Mouse (Mus musculus): ENCODE measurements around the gene Gm8453. TPM values are rescaled to one million over a fixed set of nuclear protein-coding genes. Genes with fewer than 3 reads are reported as not detected.
"Not testable (repeated sequence)": the region's sequence is repeated elsewhere in the genome, so short reads cannot be mapped to it uniquely, and the experiment has no call there.

Gene Gm8453
- polyA plus RNA-seq (2015; fragmentation: Nextera tagmentation; extraction: Ambion mirVana), result not detected in 2 replicates

GRCm38 (mm10) chr7:22229384-22229783 lies at the start of gene Gm8453:
Gene Gm8453 (minus strand): TSS chr7:22229484.
- H3K4me2 ChIP-seq; H3K4me3 ChIP-seq; H3K4me1 ChIP-seq (replicated peaks); H3K27ac ChIP-seq (replicated peaks); H3K9me3 ChIP-seq; H3K9ac ChIP-seq; H3K27me3 ChIP-seq; ATAC-seq (ENCODE audit: low FRiP score, low read depth); H3K36me3 ChIP-seq: not testable (repeated sequence)
- WGBS, result 30% methylated on average over 2 of the region's 2 CpGs

GRCm38 (mm10) chr7:22201164-22201563 lies 28.1 kb downstream of the Gm8453 start, which contains the start of gene Gm8653:
Gene Gm8653 (minus strand): TSS chr7:22201264.
- WGBS, result no CpG with 5 or more reads among the region's 2 CpGs

GRCm38 (mm10) chr7:22189077-22189476 lies 40.2 kb downstream of the Gm8453 start, which contains the start of gene Vmn1r143:
Gene Vmn1r143 (plus strand): TSS chr7:22189377.
- not testable (repeated sequence) for H3K9ac ChIP-seq; H3K36me3 ChIP-seq; ATAC-seq (ENCODE audit: low FRiP score, low read depth); H3K4me2 ChIP-seq; H3K27me3 ChIP-seq; H3K4me3 ChIP-seq; H3K9me3 ChIP-seq; H3K4me1 ChIP-seq (replicated peaks); H3K27ac ChIP-seq (replicated peaks)
- no CpG with 5 or more reads among the region's 3 CpGs for WGBS

More at GRCm38 (mm10) chr7:22201164-22201563, 28.1 kb downstream of the Gm8453 start, which contains the start of gene Gm8653:
- not testable (repeated sequence) for H3K27ac ChIP-seq (replicated peaks); H3K27me3 ChIP-seq; H3K4me3 ChIP-seq; H3K4me1 ChIP-seq (replicated peaks); H3K9me3 ChIP-seq; H3K36me3 ChIP-seq; ATAC-seq (ENCODE audit: low FRiP score, low read depth); H3K4me2 ChIP-seq; H3K9ac ChIP-seq

Other genes with a start within 250 kb of the Gm8453 start
- not detected in 2 replicates for gene Vmn1r137, start 234.9 kb downstream of the Gm8453 start, polyA plus RNA-seq (2015; fragmentation: Nextera tagmentation; extraction: Ambion mirVana)
- gene Vmn1r138, start 200.6 kb downstream of the Gm8453 start, polyA plus RNA-seq (2015; fragmentation: Nextera tagmentation; extraction: Ambion mirVana), result not detected in 2 replicates
- gene Gm6176, start 173.2 kb downstream of the Gm8453 start, polyA plus RNA-seq (2015; fragmentation: Nextera tagmentation; extraction: Ambion mirVana), result not detected in 2 replicates
- not detected in 2 replicates for gene Vmn1r139, start 160.4 kb downstream of the Gm8453 start, polyA plus RNA-seq (2015; fragmentation: Nextera tagmentation; extraction: Ambion mirVana)
- not detected in 2 replicates for gene Gm16451, start 111.2 kb downstream of the Gm8453 start, polyA plus RNA-seq (2015; fragmentation: Nextera tagmentation; extraction: Ambion mirVana)
- gene Gm10666, start 94.7 kb downstream of the Gm8453 start, polyA plus RNA-seq (2015; fragmentation: Nextera tagmentation; extraction: Ambion mirVana), result not detected in 2 replicates
- not detected in 2 replicates for gene Vmn1r142, start 65.4 kb downstream of the Gm8453 start, polyA plus RNA-seq (2015; fragmentation: Nextera tagmentation; extraction: Ambion mirVana)
- gene Vmn1r143, start 40.1 kb downstream of the Gm8453 start, polyA plus RNA-seq (2015; fragmentation: Nextera tagmentation; extraction: Ambion mirVana), result not detected in 2 replicates
- not detected in 2 replicates for gene Gm8653, start 28.2 kb downstream of the Gm8453 start, polyA plus RNA-seq (2015; fragmentation: Nextera tagmentation; extraction: Ambion mirVana)
- gene Gm4187, start 100.2 kb upstream of the Gm8453 start, polyA plus RNA-seq (2015; fragmentation: Nextera tagmentation; extraction: Ambion mirVana), result not detected in 2 replicates
- gene Gm8660, start 141.6 kb upstream of the Gm8453 start, polyA plus RNA-seq (2015; fragmentation: Nextera tagmentation; extraction: Ambion mirVana), result not detected in 2 replicates
- not detected in 2 replicates for gene Vmn1r148, start 184.1 kb upstream of the Gm8453 start, polyA plus RNA-seq (2015; fragmentation: Nextera tagmentation; extraction: Ambion mirVana)
- not detected in 2 replicates for gene Vmn1r149, start 208.7 kb upstream of the Gm8453 start, polyA plus RNA-seq (2015; fragmentation: Nextera tagmentation; extraction: Ambion mirVana)
- not detected in 2 replicates for gene Gm10665, start 234.6 kb upstream of the Gm8453 start, polyA plus RNA-seq (2015; fragmentation: Nextera tagmentation; extraction: Ambion mirVana)